Mouse (Mus musculus) retina, postnatal 7 days (tissue): ENCODE data around the gene Gm10974.
A peak's percentile ranks its signal among the peaks of the same experiment; 100 is the strongest.

ENCODE experiments used
- DNase-seq: peaks from one replicate; pipeline ENCODE4 v3.0.0-alpha.2; 2012; ENCODE audit warnings: low read depth, low spot score

Gm10974 gene

DNA sequence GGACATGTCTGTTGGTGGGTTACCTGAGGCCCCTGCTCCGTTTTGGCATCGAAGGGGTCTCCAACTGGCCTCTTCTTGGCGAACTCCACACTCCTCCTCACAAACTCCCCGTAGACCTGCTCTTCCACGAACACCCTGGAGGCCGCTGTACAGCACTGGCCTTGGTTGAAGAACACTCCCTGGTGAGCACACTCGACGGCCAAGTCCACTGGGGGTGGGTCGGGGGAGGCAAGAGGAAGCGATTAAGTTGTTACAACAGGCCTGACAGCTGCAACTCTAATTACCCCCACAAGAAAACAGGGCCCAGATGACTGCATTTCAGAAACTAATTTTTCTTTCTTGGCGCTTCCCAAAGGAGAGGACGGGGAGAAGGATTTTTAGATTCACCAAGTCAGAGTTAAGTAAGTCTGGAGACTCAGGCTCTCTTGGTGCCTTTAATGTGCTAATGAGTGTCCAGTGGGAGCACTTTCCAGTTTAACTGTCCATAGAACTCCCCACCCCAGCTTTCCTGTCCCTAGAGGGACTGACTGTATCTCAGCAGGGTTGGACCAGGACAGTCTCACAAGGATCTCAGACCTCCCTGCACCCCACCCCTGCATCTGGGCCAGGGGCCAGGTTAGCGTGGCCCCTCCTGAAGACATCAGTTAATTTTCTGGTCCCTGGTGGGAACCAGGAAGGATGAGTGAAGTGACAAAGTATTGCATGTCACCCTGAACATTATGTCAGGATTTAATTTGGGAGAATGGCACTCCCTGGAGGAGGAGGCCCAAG, 40.4 kb downstream of the Gm10974 start:
- no peak for DNase-seq

DNA sequence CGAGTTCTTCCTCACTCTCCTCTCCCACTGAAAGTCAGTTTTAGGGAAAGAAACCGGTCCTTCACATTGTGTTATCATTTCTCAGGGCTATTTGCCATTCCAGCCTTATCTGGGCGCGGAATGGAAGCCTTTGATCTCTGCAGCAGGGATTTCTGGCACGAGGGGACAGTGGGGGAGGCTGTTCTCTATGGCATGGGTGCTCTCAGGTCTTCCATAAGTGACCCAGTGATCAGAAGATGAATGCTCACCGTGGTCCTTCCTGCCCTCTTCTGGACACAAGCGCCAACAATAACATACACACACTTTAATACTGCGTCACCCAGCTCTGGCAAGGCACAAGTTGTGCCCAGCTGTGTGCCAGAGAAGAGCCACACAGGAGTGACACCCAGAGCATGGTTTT, 41.3 kb downstream of the Gm10974 start:
- no peak for DNase-seq

DNA sequence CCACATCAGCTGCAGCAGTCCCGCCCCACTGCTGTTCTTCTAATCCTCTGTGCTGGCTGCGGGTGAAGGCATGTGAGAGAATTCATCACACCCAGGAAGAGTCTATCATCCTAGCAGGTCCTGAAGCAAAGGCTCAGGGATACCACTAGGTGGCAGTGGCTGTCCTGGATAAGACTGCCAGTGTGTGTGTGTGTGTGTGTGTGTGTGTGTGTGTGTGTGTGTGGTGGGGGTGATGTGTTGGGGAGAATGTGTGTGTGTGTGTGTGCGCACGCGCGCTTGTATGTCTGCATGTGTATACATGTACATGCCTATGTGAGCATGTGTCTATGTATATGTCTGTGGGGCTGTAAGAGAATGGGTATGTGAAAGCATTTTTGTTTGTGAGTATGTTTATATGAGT, 43.7 kb downstream of the Gm10974 start:
- DNase-seq: peak; percentile 28

DNA sequence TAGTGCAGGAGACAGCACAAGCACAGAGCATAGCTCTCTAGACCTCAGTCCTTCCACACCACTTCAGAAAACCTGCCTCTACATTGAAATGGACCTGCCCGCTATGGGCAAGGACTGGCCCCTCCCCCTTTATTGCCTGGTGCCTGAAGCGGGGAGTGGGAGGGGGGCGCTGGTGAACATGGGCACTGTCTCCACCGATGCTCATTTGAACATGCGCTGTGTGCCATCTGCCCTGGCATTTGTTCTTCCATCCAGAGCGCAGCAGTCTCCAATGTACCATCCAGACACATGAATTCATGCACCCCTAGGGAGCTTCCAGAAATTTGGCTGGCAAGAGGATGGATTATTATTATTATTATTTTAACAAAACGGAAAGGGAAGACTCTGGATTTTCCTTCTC, 47.4 kb downstream of the Gm10974 start:
- no peak for DNase-seq

DNA sequence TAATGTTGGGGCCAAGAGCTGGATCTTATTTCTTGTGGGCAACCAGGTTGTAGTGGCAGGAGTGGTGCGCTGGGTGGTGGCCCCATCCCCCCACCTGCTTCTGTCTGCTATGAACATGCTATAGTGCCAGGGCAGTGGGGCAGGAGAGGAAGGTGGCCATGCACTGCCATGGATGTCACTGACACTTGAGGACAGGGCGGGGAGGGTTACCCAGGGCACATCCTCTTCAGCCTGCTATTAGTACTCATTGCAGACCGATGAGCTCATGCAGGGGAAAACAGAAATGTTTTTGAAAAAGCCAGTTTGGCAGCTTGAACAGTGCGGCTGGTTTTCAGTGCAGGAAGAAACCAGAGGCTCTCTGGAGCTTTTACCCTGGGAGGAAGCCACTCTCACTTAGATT, 51.1 kb downstream of the Gm10974 start:
- DNase-seq: no peak

DNA sequence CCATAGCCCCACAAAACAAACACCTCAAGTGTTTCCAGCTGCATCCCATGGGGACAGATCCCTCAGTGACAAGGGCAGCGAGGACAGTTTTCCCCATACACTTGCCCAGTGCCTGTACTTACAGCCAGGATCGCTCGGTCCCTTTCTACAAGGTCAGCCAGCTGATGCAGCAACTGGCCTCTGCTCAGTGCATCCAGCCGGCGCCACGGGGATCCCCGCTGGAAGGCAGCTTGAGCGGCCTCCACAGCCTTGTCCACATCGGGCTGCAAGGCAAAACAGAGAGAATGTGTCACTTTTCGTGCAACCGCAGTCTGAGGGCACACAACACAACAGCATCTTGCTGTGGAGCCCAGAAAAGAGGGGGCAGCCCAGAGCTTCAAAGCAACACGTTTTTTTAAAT, 53.3 kb downstream of the Gm10974 start:
- DNase-seq: no peak

DNA sequence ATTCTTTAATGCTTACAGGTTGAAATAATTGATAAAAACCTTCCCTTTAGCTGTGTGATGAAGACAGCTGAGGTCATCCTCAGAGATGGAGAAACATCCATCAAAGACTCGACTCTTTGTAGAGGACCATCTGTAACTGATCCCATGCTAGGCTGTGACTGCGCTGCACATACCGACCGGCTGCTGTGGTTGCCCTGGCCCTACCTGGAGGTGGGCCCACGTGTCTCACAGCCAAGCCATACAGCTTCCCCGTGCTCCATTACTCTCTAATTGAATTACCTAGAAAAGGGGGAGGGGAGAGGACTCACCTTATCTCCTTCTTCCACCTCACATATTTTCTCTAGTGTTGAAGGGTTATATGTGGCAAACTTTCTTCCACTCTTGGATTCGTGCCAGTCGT, 56.2 kb downstream of the Gm10974 start:
- no peak for DNase-seq

DNA sequence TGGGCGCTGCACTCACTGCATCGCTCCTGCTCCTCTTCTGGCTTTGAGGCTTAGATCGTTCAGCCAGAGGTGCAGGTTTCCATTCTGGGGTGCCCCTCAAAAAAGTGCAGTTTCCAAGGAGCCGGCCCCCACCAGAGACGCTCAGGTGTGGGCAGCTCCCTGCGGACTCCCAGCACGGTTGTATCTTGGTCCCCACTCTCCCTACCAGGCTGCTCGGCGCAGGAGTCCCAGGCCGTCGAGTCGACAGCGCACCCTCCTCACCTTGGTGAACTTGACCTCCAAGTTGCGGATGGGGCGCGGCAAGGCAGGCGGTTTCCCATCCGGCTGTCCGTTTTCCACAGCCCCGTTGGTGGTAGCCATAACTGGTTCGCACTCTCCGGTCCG, 61.3 kb downstream of the Gm10974 start:
- no peak for DNase-seq

DNA sequence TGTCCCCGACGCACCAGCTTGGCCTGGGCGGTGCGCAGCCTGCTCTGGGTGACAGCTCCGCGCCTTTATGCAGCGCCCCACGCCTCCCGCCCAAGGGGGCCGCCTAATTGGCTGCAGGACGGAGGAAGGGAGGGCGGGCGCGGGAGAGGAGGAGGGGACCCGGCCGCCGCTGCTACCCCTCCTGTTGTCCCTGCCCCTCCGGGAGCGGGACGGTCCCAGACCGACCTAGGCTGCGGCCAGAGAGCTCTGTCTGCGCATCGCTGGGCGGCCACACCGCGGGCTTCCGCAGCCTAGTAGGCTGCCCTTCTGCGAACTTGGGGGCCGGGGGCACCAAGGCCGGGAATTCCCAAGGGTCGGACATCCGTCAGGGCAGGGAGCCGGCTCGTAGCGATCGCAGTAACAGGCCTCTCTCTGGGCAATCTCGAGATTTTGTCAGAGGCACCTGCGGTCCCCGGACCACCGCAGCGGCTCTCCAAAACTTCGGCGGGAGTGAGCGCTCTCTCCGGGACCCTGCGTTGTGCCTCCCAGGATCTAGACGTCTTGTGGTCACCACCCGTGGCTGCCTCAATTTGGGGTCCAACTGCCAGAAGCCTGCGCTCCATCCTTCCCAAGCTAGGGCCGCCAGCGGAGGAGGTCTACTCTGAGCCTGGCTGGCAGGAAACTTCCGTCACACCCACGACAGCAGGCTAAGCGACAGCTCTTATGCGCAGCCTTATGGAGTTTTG, 61.9 kb downstream of the Gm10974 start, which contains the start of gene Aldh1a3:
Gene Aldh1a3 (minus strand): TSS at position 81 of the 725 bp plus-strand sequence.
- no peak for DNase-seq

DNA sequence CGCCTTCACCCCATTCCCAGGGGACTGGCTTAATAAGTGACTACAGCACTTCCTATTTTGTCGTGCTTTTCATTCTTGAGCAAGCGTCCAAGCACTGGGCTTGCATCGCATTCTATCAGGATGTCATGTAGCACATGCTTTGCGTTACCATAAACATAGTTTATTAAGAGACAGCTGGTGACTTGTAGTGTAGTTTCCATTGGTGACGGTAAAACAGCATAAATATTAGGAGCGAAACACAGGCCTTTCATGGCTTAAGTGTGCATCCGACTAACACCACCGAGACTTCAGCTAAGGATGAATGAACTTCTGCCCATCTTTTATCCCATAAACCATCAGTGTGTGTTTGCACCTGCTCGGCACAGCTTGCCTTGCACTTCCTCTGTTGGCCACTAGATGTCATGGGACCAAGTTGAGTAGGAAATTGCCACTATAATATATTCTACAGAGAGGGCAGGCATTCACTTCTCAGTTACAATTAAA, 68.8 kb downstream of the Gm10974 start:
- peak; percentile 42 for DNase-seq
